Mouse (Mus musculus): ENCODE measurements at regions not wholly inside any gene's neighbourhood (a gene's known extent, or its start where the extent isn't known, plus 50 kb on each side); places are given as distances from the start of the nearest gene placed in this dataset.
A peak's percentile ranks its signal among the peaks of the same experiment; 100 is the strongest.

- DNase-seq (ENCODE audit: low spot score): peak; percentile 45
These were observed 89.7 kb downstream of the Mn1 start for GRCm38 (mm10) chr5:111506821-111507220.

- no peak for DNase-seq (ENCODE audit: low spot score)
These were observed 90.2 kb downstream of the Mn1 start for GRCm38 (mm10) chr5:111507332-111507731.

GRCm38 (mm10) chr5:111509014-111509561, 91.9 kb downstream of the Mn1 start:
- peak; percentile 32 for DNase-seq (ENCODE audit: low spot score)

GRCm38 (mm10) chr5:111509575-111510057, 92.5 kb downstream of the Mn1 start:
- no peak for DNase-seq (ENCODE audit: low spot score)

GRCm38 (mm10) chr5:111510183-111510878, 93.2 kb downstream of the Mn1 start:
- no peak for DNase-seq (ENCODE audit: low spot score)

- DNase-seq (ENCODE audit: low spot score): no peak
These were observed 93.7 kb downstream of the Mn1 start for GRCm38 (mm10) chr5:111510879-111511231.

- no peak for DNase-seq (ENCODE audit: low spot score)
These were observed 94.8 kb downstream of the Mn1 start for GRCm38 (mm10) chr5:111511982-111512381.

- DNase-seq (ENCODE audit: low spot score): no peak
These were observed 96.8 kb downstream of the Mn1 start for GRCm38 (mm10) chr5:111513976-111514375.

- no peak for DNase-seq (ENCODE audit: low spot score)
These were observed 101.9 kb downstream of the Mn1 start for GRCm38 (mm10) chr5:111519059-111519458.

GRCm38 (mm10) chr5:111519500-111520041, 102.4 kb downstream of the Mn1 start:
- peak; percentile 43 for DNase-seq (ENCODE audit: low spot score)

GRCm38 (mm10) chr5:111521866-111522265, 104.7 kb downstream of the Mn1 start:
- DNase-seq (ENCODE audit: low spot score): no peak

- DNase-seq (ENCODE audit: low spot score): no peak
These were observed 105.4 kb downstream of the Mn1 start for GRCm38 (mm10) chr5:111522586-111522985.

- DNase-seq (ENCODE audit: low spot score): no peak
These were observed 110.6 kb downstream of the Mn1 start for GRCm38 (mm10) chr5:111527741-111528140.

- DNase-seq (ENCODE audit: low spot score): no peak
These were observed 111.9 kb downstream of the Mn1 start for GRCm38 (mm10) chr5:111529096-111529495.

GRCm38 (mm10) chr5:111530628-111531524, 113.7 kb downstream of the Mn1 start:
- no peak for DNase-seq (ENCODE audit: low spot score)

- DNase-seq (ENCODE audit: low spot score): no peak
These were observed 115.4 kb downstream of the Mn1 start for GRCm38 (mm10) chr5:111532446-111533035.

GRCm38 (mm10) chr5:111535978-111536377, 118.8 kb downstream of the Mn1 start:
- no peak for DNase-seq (ENCODE audit: low spot score)

GRCm38 (mm10) chr5:111538560-111539450, 121.6 kb downstream of the Mn1 start:
- no peak for DNase-seq (ENCODE audit: low spot score)

- no peak for DNase-seq (ENCODE audit: low spot score)
These were observed 123.3 kb downstream of the Mn1 start for GRCm38 (mm10) chr5:111540486-111540885.

- no peak for DNase-seq (ENCODE audit: low spot score)
These were observed 124.9 kb downstream of the Mn1 start for GRCm38 (mm10) chr5:111542077-111542476.
